Mouse (Mus musculus) inflammation-experienced regulatory T-cells, adult 6 months (primary cell): ENCODE data around the gene 1700013F07Rik. TPM values are rescaled to one million over a fixed set of nuclear protein-coding genes. Genes with fewer than 3 reads are reported as not detected.
"Not testable (repeated sequence)": the region's sequence is repeated elsewhere in the genome, so short reads cannot be mapped to it uniquely, and the experiment has no call there.

ENCODE experiments used
- ATAC-seq: one replicate; pipeline ENCODE4 v1.8.0; 2017
- polyA plus RNA-seq, 3 experiments: library from polyadenylated mRNA; unstranded; fragments of 100-300 nt; shearing (Covaris generic); gene quantifications; one replicate each; pipeline ENCODE4 v1.2.1; 2017

1700013F07Rik gene
- not detected for polyA plus RNA-seq

- no peak for ATAC-seq
Measured at GRCm38 (mm10) chr3:108533951-108534350, at the start of gene 1700013F07Rik. 1700013F07Rik (plus strand) TSS chr3:108534150.

DNA sequence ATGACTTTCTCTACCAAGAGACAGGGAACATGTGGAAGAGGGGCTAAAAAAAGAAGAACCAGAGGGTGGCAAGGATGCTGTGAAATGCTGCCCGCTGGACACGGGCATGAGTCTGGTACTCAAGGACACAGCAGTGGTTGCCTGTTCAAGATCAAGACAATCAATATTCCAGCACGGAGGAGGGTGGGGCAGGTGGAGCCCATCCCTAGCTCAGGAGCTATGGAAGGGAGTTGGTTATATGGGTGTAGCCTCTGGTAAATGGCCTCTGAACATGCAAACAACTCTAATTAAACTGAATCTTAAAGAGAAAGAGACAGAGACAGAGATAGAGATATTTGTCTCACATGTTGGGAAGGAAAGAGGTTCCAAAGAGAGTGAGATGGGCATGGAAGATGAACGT, 49.2 kb upstream of the 1700013F07Rik start:
- no peak for ATAC-seq

DNA sequence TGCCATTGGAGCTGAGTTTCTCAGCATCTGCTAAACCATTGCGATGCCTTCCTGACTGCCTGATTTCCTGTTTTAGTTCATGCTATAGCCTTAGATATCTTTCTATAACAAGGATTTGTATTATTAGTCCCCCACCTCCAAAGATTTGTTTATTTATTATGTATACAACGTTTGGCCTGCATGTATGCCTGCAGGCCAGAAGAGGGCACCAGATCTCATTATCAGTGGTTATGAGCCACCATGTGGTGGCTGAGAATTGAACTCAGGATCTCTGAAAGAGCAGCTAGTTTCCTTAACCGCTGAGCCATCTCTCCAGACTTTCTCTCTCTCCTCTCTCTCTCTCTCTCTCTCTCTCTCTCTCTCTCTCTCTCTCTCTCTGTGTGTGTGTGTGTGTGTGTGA, 44.0 kb upstream of the 1700013F07Rik start:
- ATAC-seq = no peak

GRCm38 (mm10) chr3:108494861-108495474, 39.0 kb upstream of the 1700013F07Rik start:
- no peak for ATAC-seq

- ATAC-seq = no peak
Measured at GRCm38 (mm10) chr3:108495486-108495885, 38.5 kb upstream of the 1700013F07Rik start.

DNA sequence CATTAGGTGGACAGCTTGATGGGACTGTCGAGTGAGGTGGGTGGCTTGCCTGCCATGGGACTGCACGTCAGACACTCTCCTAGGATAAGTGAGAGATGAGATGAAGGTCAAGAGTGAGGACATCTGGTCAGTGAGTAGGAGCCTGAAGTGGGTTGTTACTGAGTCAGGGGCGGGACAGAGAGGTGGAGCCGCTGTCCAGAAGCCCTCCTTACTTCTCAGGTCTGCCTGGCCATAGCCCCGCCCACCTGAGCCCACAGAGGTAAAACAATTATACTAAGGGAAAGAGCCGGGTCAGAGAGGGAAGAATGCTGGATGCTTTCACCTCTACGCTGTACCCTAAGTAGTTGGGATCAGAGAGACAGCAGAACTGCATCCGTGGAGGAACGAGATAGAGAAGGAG, 36.3 kb upstream of the 1700013F07Rik start:
- ATAC-seq = no peak

DNA sequence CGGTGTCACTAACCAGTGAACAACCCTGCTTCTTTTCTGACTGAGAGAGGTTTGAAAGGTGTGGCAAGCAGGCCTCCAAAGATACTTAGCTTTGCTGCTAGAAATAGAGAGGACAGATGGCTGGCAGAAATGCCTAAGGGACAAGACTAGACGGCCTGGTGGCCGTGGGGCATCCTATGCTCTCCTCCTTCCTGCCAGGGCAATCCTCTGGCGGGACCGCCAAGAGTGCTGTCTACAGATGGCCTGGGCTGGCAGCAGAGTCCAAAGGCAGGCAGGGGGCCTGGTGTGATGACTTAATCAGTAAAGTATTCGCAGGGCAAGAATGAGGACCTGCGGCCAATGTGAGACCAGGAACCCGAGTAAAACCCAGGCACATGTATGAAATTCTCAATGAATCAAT, 34.1 kb upstream of the 1700013F07Rik start:
- ATAC-seq = no peak

GRCm38 (mm10) chr3:108501411-108501810, 32.5 kb upstream of the 1700013F07Rik start:
- ATAC-seq = not testable (repeated sequence)

- peak; percentile 82 for ATAC-seq
Measured at GRCm38 (mm10) chr3:108503908-108504307, 30.0 kb upstream of the 1700013F07Rik start.

DNA sequence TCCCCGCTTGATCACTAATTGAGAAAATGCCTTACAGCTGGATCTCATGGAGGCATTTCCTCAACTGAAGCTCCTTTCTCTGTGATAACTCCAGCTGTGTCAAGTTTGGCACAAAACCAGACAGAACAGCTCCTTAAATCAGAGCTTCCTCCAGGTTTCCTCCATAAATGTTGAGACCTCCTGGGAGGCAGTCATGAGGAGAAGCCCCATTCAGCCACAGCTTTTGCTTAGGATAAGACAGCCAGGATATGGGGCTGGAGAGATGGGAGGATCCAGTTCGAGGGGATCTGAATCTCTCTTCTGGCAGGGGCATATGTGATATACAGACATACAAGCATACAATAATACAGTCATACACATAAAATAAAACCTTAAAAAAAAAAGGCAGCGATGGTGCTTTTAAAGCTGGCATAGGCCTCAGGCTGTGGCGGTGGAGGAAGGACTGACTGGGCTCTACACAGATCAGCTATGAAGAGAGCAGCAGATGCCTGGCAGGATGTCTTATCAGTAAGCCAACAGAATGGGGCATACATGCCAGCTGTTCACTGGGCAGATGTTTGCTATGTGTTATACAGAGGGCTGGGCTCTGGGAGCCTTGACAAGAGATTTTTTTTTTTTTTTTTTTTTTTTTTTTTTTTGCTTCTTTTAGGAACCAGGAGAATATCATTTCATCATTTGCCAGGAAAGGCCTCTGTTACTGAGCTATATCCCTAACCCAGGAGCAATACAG, 25.0 kb upstream of the 1700013F07Rik start:
- ATAC-seq = no peak

GRCm38 (mm10) chr3:108510156-108510555, 23.8 kb upstream of the 1700013F07Rik start:
- no peak for ATAC-seq

DNA sequence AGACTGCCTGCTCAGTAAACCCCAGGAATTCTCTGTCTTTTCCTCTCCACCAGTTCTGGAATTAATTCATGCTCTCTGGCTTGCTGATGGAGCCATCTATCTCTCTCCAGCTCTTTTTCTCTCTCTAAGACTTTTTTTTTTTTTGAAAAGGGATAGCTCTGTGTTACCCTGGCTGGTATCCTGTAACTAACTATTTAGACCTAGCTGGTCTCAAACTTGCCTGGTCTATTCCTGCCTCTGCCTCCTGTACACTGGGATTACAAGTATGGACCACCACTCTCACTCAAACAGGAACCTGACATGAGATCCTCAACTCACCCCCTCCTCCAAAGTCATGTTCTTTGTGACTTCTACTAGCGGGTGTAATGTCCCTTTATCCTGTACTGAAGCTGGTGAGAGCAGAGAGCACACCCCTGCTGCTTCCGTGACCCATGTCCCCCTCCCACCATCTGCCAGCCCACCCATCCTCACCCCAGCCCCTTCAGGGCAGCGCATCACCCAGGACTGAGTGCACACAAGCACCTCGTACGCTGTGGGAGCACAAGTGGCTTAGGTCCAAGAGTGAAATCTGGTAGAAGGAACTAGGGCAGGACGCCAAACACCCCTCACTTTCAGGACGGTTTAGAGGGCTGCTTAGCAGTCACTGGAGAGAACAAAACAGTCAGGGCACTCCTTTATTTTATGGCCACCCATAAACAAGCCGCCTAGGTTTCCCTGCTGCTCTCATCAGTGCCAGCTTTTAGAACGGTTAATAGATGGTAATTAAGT, 23.1 kb upstream of the 1700013F07Rik start:
- no peak for ATAC-seq

- no peak for ATAC-seq
Measured at GRCm38 (mm10) chr3:108513465-108513864, 20.5 kb upstream of the 1700013F07Rik start.

- ATAC-seq = no peak
Measured at GRCm38 (mm10) chr3:108518276-108518675, 15.7 kb upstream of the 1700013F07Rik start.

DNA sequence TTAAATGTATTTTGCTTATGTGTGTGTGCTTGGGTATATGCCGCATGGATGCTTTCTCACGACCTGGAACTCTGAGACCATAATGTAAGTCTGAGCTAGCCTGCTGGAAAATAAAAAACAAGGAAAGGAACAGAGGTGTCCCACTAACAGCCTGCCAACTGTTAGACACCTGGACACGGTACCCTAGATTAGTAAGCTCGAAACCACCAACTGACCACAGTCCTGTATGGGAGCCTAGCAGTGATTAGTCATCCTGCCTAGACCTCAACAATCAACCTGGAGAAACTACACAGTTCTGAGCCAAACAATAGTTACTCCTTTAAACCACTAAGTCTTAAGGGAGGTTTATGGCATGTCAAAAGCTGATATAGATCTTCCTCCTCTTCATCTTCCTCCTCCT, 10.5 kb upstream of the 1700013F07Rik start:
- ATAC-seq = no peak

DNA sequence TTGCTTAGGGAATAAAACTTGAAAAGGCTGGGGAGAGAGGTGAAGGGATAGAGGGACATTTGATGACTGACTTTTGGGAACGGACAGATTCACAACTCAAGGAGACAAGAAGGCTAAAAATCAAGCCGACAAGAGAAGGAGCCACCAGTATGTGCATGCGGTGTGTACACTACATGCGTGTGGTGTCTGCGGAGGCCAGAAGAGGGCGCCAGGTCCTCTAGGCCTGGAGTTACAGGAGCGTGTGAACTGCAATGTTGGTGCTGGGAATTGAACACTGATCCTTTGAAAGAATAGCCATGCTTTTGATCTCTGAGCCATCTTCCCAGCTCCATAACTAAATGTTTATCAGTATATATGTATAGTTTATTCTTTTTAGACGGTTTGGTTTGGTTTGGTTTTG, 5.5 kb upstream of the 1700013F07Rik start:
- no peak for ATAC-seq

DNA sequence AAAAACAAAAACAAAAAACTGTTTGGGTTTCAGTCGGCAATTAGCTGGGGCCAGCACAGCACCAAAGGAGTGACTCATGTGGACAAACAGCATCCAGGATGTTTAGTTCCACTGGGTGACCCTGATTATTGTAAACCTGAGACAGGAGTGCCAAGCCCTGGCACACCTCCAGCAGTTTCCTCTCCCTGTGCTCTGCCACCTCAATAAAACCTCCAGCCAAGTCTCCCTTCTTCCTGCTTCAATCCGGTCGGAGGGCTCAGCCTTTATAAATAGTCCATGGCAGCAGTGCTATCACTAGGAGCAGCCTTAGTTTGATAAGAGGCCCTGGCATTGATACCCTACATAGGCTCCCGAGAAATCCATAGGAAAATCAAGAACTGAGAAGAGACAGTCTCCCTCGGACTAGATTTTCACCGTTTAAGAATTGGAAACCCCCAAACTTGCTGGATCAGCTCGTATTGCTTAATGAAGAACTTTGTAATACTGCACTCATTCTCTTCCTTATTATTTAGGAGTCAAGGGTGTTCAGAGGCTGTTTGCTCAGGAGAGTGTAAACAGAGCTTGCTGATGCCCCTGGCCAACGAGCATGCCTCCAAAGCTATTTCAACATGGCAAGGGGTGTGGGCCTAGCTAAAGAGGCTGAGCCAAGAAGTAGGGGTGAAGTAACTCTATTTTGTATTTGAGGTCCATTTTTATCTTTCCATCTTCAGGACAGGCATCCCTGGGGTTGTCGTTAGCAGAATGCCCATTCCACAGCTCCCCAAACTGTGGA, 650 bp upstream of the 1700013F07Rik start:
- ATAC-seq = no peak

DNA sequence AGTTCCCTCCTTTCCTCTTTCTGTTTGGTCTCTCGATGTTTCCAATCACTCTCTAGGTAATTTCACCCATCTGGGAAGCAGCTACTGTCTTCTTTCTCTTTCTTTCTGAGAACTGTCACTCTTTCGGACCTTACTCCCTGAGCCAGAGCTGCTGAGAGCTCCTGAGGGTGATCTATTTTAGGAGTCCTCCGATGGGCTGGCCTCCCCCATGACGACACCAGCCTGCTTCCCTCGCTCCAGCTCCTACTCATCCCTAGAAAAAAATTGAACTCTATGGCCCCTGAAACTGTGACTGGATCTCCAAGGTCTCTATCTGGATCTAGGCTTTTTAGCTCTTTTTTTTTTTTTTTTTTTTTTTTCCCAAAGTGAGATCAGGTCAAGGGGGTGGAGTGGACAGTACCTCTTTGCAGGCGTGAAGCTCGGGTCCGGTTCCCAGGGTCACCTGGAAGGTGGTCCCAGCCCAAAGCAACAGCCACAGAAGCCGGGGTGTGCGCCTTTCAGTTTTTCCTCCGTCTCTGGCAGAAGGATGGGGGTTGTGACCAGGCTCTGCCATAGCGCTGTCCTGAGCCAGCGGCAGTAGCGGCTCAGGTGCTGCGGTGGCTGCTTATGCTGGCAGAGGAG, 2.1 kb downstream of the 1700013F07Rik start:
- ATAC-seq = no peak

- ATAC-seq = peak; percentile 93
Measured at GRCm38 (mm10) chr3:108536517-108537260, 2.7 kb downstream of the 1700013F07Rik start, which contains the start of gene 5330417C22Rik. 5330417C22Rik (minus strand) TSS chr3:108536536.

GRCm38 (mm10) chr3:108537303-108537702, 3.4 kb downstream of the 1700013F07Rik start:
- ATAC-seq = peak; percentile 46

DNA sequence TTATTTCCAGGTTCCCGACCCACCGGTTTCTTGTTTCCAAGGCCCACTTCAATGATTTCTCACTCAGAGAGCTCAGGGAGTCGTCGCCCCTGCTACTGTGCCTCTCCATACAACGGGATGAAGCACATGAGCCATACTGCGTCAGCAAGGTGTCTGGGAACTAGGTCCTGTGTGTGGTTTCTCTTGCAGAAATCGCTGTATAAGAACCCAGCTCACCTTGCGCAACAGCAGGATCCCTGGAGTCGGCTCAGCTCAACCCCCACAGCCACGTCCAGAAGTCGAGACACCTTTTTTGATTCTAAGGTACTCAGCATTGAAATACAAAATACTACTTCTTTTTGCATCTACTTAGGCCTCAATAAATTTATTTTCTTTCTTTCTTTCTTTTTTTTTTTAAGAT, 8.3 kb downstream of the 1700013F07Rik start:
- ATAC-seq = no peak
